Mouse (Mus musculus): ENCODE results near the gene Ccdc6.

Ccdc6 gene

DNA sequence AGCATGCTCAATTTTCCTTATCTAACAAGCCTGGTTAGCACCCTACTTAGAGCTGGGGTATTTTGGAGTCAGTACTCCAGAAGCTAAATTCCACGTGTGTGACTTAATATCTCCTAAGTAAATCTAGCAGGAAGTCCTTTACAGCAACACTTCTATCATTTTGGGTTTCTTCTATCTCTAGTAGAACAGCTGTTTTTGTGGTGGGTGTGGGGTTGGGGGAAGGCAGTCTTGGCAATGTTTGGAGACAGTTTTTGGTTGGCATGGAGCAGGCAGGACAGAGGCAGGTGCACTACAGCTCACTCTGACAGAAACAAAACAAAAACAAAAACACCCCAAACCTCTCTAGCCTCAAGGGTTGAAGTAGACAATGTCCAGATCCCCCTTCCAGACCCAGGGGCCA is 3.1 kb upstream of the Ccdc6 start:
- no peak for DNase-seq (ENCODE audit: low spot score in 2 of 2)

DNA sequence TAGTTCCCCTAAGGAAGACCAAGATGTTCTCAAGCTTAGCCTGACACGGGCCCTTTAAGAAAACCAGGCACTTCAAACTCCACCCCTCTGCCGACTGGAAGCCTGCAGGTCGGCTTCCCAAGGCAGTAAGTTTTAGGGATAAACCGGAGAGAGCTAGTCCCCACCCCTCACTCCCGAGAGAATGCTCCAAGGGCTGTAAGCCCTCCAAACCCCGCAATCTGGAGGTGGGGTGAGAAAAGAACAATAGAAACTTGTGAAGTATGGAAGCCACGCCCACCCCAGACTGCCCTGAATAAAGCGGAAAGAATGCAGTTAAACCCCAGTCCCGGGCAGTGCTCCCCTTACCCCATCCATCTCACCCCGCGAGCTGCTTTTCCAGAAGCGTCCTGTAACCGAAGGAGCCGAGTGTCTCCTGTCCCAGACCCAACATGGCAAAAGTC is 1.9 kb upstream of the Ccdc6 start:
- DNase-seq (ENCODE audit: low spot score in 2 of 2) = peak; percentile 30 to 65

DNA sequence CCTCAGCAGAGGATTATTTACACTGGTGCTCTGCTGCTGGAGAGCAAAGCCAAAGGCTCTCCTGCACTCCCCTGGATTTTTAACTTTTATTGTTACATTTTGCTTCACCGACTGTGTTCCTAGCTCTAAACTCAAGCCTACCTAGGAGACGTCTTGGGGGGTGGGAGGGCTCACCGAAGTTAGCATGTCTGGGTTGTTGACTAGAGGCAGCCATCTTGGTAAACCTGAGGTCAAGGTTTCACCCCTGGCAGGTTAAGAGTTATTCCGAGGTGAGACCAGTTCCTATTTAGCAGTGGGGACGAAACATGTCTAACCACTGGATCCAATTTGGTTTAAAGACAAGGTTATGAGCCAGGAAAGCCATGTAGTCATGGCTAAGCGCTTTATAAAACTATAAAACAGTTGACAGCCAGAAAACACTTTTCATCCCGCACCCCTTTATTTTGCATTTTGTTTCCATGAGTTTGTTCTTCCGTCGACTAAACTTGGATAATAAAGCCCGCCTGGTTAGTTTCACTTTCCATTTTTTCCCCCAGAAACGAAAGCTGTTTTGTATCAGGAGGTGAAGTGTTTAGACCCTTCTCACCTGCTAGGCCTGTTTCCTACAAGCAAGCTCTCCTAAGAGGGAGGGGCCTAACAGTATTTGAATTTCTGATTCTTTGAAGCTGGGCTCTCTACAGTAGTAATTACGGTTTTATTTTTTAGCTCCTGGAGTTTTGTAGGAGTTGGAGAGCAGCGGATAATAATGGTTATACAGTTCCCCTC is 1.2 kb upstream of the Ccdc6 start:
- DNase-seq (ENCODE audit: low spot score in 2 of 2) = no peak

DNA sequence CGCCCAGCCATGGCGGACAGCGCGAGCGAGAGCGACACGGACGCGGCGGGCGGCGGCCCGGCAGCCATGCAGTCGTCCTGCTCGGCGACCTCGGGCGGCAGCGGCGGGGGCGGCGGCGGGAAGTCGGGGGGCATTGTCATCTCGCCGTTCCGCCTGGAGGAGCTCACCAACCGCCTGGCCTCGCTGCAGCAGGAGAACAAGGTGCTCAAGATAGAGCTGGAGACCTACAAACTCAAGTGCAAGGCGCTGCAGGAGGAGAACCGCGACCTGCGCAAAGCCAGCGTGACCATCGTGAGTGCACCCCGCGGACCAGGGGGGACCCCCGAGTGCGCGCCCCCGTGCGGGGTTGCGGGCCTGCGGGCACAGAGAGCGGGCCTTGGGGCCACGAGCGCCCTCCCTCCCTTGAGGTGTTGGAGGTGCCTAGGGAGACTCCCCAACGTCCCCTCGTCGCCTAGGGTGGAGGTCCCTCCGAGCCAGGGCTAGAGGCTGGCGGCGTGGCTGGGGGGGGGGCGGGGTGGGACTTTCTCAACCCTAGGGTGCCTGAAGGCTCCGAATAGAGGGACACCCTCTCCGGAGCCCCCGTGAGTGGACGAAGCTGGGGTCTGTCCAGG is 475 bp downstream of the Ccdc6 start:
- peak; percentile 34 to 60 for DNase-seq (ENCODE audit: low spot score in 2 of 2)

DNA sequence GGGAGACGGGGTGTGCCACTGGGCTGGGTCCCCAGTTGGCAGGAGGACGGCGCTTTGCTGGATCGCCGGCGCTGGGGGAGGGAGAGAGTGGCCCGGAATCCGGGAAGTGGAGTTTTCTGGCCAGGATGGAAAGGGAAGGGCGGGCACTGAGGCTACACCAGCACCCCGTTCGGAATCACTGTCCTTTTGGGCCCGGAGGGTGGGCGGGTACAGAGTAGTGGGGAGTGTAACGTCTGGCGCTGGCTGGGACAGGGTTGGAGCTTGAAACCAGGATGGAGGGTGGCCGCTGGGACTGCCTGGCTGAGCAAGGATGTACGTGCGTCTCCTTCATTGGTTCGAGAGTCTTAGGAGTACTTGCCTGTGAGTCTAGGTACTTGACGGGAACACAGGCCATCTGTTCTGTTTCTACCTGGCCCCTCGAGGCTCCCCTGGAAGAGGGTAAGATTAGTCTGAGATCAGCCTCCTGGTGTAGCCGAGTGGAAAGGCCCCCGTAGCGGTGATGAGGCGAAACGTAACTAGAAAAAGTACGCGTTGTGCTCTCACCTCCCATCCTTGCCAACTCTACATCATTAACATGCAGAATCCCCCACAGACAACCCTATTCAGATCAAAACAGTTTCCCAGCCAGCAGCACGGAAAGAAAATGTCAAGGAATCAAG is 1.1 kb downstream of the Ccdc6 start:
- peak; percentile 67 to 72 for DNase-seq (ENCODE audit: low spot score in 2 of 2)

DNA sequence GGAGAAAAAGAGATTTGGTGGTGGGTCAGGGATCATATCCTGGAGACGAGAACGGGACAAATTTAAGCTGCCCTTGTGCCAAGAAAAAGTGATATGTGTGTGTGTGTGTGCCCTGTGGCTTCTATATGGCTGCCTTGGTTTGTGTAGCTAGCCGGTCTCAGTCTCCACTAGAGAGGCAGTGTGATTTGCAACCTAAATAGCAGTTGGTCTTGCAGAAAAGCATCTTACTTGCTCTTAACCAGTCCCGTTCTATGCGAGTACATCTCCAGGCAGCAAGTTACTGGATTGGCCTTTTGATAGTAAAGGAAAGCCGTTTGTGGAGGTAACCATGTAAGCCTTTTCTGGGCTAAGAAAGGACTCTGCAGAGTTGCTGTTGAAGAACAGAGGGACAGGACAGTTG is 1.7 kb downstream of the Ccdc6 start:
- DNase-seq (ENCODE audit: low spot score in 2 of 2) = no peak

DNA sequence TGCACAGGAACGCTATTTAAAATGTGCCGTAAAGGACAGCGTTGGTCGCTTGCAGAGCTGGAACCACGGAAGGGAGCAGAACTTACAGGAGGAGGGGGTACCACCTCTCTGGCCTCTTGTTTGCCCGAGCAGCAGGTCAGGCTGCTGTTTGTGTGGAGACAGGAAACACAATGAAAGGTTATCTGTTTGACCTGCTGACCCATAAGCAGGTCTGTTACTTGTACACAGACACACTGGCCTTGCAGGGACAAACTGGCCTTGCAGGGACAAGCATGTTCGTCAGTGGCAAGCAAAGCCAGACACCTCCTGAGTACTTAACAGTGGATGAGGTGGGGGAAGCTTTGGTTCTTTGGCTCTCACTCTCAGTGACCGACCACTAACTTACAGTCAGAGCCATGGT is 2.1 kb downstream of the Ccdc6 start:
- DNase-seq (ENCODE audit: low spot score in 2 of 2) = no peak

DNA sequence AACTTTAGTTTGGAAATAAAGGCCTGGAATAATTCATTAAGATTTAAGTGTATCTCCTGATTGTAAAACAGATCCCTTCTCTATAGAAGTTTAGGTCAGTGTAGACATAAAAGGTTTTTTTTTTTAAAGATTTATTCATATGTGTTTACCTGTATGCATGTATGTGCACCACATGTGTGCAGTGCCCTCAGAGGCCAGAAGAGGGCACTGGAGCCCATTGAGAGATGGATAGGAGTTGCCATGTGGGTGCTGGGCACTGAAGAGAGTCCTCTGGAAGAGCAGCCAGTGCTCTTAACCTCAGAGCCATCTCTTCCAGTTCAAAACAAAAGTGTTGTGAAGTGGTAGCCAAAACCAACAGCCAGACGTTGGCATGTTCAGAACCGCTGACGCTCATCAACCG is 5.2 kb downstream of the Ccdc6 start:
- DNase-seq (ENCODE audit: low spot score in 2 of 2) = no peak

DNA sequence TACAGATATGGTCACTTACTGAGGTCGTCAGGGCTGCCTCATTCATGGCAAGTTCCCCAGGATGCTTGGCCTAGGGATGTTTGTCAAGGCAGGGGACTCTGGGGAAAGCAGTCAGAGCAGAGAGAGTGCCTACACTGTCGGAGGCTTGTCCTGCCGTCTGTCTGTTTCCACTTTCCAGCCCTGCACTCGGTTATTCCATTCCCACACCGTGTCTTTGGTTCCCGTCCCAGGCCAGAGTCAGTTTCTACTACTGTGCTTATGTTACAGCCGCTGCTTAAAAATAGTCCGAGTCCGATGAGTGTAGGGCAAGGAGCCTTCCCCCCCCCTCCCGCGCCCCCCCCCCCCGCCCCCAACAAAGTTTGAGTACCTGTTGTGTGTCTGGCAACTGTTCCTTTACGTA is 11.1 kb downstream of the Ccdc6 start:
- DNase-seq (ENCODE audit: low spot score in 2 of 2) = no peak

DNA sequence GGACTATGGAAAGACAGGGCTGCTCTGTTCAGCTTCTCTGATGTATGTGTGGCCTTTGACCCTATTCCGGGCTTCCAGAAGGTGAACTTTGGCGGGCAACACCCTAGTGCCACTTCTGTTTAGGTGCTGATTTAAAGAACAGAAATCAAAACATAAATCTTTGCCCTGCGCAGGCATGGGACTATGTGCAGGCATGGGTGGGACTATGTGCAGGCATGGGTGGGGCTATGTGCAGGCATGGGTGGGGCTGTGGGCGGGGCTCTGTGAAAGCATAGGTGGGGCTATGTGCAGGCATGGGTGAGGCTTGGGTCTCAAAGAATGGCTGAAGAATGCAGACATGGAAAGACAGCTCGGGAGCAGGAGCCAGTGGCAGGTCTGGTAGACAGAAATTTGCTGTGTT is 13.1 kb downstream of the Ccdc6 start:
- DNase-seq (ENCODE audit: low spot score in 2 of 2) = no peak

DNA sequence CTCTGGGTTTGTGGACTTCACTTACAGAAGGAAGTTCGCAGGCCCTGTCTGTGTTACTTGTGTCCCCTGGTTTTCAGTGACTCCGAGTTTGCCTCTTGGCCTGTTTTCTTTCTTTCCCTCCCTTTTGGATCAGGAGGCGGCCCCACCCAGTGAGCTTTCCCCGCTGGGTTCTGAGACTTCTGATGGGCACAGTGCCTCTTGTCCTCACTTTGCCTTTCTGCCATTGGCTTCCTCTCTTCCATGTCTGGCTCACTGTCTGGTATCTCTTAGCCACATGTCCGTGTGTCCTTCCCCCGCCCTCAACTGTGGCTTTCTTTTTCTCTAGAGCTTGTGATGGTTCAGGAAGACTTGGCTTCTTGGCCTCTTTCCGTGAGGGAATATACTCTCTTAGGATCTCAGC is 13.9 kb downstream of the Ccdc6 start:
- no peak for DNase-seq (ENCODE audit: low spot score in 2 of 2)

DNA sequence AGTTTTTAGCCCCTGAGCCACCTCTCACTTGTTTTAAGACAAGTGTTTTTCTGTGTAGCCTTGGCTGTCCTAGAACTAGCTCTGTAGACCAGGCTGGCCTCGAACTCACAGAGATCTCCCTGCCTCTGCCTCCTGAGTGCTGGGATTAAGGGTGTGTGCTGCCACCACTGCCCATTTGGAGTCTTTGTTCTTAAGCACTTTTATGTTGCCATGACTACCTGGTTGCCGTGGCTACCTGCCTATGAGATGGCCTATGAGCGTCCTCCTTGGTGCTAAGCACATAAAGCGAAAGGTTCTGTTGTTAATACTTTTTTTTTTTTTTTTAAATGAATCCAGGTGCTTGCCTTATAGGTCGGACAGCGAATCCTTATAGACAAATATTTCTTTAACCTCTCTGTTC is 14.7 kb downstream of the Ccdc6 start:
- no peak for DNase-seq (ENCODE audit: low spot score in 2 of 2)

DNA sequence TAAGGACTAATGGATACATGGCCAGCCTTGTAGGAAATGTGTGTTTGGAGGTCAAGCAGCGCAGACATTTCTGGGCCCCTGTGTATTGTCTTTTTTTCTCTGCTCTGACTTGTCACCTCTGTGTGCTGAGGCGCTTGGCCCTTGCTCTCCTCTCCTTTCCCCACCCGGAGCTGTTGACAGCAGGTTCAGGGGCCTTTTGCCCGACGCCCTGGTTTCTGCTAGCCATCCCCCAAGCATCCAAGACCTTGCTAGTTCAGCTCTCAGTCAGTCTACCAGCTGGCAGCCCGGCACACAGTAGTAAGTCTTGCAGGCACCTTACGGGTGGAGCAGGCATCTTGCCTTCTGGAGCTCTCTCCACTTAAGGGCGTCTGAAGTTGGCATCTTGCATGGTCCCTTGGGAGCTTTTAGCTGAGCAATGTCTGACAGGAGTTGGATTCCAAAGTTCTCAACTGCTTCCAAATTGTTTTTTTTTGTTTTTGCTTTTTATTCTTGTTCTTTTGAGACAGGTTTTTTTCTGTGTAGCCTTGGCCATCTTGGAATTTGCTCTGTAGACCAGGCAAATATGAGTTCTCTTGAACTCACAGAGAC is 17.2 kb downstream of the Ccdc6 start:
- no peak for DNase-seq (ENCODE audit: low spot score in 2 of 2)

DNA sequence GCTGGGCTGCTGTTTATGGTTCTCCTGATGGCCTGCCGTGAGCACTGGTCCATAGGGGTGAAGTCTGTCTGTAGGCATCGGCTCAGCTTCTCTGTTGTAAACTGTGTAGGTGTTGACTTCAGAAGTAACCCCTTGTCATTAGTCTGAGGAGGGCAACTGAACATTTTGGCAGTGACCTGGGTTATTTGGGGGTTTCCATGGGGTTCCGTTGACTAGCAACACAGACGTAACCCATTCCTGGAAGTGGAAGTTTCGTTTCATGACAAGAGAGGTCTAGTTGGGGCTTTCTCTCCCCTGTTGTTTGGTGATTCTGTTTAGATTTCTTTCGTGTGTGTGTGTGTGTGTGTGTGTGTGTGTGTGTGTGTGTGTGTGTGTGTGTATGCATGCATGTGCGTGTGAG is 19.5 kb downstream of the Ccdc6 start:
- DNase-seq (ENCODE audit: low spot score in 2 of 2) = no peak

DNA sequence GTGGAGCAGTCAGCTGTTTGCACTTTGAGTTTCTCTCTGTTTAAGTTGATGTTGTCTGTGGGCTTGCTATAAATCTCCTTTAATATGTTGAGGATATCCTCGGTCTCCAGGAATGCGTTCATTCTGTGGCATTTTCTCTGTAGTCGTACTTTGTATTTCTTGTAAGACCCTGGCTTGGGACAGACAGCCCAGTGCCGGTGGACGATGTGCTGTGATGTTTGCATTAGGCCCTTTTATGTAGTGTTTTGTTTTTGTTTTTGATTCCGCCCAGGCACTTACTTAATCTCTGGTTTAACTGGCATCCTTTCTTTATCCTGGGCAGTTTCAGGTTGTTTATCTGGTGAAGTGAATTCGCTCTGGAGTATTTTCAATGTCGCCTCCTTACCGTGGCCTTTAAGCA is 22.5 kb downstream of the Ccdc6 start:
- no peak for DNase-seq (ENCODE audit: low spot score in 2 of 2)

DNA sequence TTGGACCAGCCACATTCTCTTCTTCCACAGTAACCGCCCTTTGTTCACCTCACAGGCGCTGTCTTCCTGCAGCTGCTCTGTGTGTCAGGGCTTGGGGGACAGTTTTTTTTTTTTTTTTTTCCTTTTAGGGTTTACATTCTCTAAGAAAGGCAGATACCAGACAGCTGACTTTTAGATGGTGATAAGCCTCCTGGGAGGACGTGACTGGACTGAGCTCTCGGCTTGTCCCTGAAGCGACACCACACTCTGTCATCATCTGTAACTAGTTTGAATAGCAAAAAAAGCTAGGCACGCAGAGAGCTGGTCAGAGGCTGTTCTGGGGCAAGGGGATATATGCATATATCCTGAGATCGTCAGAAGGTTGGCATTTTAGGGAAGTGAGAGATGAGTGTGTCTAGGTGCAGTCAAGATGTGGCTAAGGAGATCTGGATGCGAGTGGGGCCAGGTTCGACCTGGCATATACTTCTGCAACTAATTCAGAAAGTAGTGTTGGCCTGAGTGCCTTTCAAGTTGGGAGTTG is 23.0 kb downstream of the Ccdc6 start:
- DNase-seq (ENCODE audit: low spot score in 2 of 2) = no peak

DNA sequence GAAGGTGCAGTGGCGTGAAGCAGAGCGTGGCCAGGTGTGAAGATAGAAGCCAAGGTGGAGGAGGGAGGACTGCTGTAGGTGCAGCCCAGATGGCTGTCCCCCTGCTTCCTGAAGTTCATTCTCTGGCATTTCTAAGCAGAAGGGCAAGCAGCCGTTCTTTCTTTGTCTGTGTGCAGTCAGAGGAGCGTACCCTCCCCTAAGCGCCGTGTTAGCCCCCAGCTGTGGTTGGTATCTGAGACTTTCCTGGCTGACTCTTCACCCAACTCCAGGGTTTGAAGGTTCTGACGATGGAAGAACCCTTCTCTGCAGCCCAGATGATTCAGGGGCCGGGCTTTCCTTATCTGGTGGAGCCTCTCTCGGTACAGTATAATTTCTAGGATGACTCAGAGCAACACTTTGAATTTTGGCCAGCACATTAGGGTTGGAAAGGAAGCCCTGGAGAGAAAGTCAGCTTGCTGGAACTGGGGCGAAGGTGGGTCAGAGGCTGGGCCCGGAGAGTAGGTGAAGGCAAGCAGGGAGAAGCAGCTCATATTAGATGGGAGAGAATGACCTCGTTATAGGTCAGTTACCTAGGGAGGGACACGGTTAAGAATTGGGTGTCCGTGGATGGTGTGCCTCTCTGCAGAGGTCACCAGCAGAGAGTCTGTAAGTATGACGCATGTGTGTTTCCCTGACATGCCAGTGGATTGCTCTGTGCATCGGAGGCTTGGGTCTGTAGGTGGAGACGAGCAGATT is 23.9 kb downstream of the Ccdc6 start:
- peak in 1 of 2 experiments; percentile 34 for DNase-seq (ENCODE audit: low spot score in 2 of 2)

DNA sequence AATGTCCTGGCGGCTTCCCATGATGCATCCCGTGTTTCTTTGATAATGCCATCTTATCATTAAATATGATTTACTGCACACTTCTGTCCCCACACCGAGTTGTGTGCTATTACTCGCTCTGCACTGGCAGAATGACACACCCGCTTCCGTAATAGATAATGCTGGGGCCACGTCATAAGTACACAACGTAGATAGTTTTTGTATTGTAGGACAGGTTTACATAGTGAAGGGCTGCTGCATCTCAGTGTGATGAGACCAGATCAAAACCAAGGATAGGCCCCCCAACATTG is 24.4 kb downstream of the Ccdc6 start:
- DNase-seq (ENCODE audit: low spot score in 2 of 2) = no peak

DNA sequence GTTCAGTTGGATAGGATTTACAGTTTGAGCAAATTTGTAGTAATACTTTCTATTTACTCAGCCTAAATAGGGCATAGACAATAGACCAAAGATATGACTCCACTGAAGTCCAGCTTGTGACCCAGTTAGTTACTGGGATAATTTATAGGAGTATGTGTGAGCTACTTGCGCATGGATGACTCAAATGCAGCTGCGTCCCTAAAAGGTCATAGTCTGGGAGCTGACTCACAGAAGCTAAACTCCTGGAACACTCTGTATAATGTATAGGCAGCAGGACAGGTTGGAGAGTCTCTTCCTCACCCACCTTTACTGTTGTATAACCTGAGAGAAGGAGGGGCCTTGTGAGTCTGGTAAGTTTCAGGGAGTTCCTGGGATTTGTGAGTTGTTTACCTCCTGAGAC is 26.5 kb downstream of the Ccdc6 start:
- DNase-seq (ENCODE audit: low spot score in 2 of 2) = no peak

DNA sequence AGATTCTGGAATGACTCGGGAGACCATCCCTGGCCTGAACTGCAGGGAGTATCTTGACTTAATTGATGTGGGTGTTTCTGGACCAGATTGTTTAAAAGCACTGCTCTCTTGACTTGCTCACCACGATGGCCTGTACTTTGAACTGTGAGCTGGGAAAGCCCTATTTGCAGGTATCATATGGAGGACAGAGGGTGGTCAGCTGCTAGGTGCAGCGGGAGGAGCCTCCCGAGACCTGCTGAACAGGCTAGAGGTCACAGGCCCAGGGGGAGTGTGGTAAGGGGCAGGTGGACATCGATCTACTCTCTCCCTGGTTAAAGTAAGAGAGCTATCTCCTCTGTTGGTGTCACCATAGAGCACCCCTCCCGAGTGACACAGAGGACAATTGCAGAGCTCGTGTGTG is 28.6 kb downstream of the Ccdc6 start:
- no peak for DNase-seq (ENCODE audit: low spot score in 2 of 2)

DNA sequence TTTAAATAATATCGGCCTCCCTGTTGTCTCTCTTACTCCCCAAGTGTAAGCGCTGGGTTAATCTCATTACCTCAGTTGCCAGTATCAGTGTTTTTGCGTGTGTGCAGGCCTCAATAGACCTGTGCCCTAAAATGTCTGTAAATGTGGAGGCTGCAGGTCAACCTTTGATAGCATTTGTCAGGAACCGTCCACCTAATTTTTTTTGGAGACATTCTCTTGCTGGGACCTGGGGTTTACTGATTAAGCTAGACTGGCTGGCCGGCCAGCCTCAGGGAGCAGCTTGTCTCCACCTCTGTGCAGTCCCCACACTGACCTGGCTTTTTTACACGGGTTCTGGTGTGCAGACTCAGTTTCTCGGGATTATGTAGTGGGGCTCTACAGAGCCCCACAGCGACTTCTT is 30.4 kb downstream of the Ccdc6 start:
- no peak for DNase-seq (ENCODE audit: low spot score in 2 of 2)

DNA sequence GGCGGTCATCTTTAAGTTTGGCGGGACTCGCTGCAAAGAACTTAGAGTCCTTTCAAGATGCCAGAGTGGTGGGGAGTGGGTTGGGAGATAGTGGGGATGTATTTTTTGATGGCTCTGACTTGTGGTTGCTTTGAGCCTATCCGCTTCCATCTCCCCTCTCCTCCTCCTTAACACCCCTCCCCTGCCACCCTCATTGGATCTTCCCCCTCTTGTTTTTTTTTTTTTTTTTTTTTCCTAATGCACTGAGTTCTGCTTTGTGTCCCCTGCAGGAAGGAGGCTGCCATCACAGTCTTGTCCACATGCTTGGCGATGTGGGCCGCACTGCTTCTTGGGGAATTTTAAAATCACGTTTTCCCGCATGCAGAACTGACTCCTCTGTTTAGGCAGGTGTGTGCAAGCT is 31.5 kb downstream of the Ccdc6 start:
- no peak for DNase-seq (ENCODE audit: low spot score in 2 of 2)

Measured in urinary bladder, postnatal 4 days (tissue).